Mouse (Mus musculus) inflammation-experienced regulatory T-cells (primary cell): Measurements from ENCODE around the gene Cstb. TPM values are rescaled to one million over a fixed set of nuclear protein-coding genes. Genes with fewer than 3 reads are reported as not detected.

Experiments used
- polyA plus RNA-seq, 2 experiments: library from polyadenylated mRNA; unstranded; fragments of 100-300 nt; shearing (Covaris generic); gene quantifications; one replicate each; pipeline ENCODE4 v1.2.1; 2017

Gene Cstb
- 100 to 1,000 TPM in 1 of 2 experiments, 10 to 100 TPM in 1; 98.7 to 105 TPM for polyA plus RNA-seq

DNA sequence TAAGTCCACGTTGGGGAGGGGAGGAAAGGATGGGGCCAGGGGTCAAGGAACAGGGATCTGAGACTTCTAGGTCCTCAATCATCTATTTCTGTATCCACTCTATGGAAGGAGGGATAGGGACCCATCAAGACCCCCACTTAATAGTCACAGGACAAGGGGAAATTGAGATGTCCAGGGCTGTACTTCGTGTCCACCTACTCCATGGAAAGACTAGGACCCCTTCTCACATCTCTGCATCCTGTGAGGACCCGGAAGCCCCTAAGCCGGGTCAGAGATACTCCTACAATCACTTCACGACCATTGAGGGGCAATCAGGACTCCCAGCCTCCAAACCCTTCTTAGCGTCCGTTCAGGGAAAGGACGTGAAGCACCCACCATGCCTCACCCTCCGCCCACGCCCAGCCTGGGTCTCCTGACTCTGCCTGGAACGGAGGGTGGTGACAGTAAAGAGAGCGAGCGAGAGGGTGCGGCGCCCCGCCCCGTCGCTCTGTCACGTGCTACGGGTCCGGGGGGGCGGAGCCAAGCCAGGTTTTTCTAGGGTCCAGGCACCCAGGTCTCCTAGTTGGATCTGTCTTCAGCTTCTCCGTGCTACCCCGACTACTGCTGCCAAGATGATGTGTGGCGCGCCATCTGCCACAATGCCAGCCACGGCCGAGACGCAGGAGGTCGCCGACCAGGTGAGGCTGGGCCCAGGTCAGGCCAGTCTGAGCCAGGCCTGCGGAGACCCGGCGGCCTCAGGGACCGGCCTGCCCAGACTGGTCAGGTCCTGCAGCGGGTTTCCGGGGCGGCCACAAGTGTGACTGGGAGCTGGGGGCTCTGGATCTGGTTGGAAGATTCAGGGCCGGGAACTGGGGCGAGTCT lies at the start of gene Cstb:
TSS of gene Cstb (plus strand) at position 489 of the 861 bp plus-strand sequence.

DNA sequence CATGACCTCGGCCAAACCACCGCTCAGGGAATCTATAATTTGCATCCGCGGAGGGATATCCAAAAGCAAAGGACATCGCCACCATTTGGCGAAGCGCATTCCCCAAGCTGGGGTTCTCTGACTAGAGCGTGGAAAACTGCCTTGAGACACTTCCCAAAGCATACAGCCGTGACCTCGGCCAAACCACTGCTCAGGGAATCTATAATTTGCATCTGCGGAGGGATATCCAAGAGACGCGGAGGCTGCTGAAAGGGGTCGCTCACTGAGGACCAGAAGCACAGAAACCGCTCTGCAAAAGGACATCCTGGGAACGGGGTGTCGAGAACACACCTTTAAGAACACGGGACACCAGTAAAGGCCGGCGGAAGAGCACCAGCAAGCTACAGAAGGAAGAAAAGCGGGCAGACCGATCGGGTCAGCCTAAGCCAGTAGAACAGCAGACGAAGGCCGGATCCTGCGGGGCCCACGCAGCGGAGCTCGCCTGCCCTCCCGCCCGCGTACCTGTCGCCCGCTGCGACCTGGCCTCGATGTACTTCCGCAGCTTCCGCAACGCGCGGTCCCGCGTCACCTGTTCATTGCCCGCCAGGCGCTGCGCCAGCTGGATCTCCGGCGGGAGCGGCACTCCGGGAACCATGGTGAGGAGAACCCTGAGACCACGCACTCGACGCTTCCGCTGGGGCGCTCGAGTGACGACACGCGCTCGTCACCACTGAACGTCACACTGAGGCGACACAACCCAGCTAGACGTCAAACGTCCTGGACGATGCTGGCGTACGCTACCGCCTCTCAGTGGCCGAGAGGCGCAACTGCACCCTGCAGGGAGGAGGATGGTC lies 12.9 kb upstream of the Cstb start, which contains the start of gene Rrp1:
TSS of gene Rrp1 (minus strand) at position 725 of the 833 bp plus-strand sequence.

DNA sequence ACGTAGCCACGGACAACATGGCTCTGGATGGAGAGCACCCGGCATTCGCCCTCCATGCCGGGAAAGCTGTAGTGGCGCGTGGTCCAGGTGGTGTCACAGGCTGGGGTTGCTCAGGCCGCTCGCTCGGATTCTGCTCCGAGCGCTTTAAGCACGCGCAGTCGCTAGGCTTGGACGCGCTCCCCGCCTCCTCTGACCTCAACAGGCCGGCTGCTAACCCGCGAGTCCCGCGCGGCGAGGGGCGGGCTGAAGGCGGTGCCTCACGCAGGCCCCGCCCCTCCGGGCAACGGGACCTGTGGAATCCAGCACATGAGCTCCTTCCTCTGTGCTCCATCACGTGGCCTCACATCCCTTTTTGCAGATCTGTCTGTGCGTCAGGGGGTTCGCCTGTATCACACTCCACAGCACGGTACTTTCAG lies 39.3 kb downstream of the Cstb start, which contains the start of gene Pdxk:
TSS of gene Pdxk (minus strand) at position 184 of the 416 bp plus-strand sequence.

Other genes with a start within 250 kb of the Cstb start
- 10 to 100 TPM; 25.8 to 32.1 TPM for gene Pwp2, start 240.5 kb upstream of the Cstb start, polyA plus RNA-seq
- gene Trappc10, start 181.0 kb upstream of the Cstb start, polyA plus RNA-seq, result 10 to 100 TPM; 37.7 to 41.0 TPM
- gene Agpat3, start 73.2 kb upstream of the Cstb start, polyA plus RNA-seq, result 100 to 1,000 TPM; 165 to 182 TPM
- gene Rrp1, start 12.6 kb upstream of the Cstb start, polyA plus RNA-seq, result 100 to 1,000 TPM; 282 to 328 TPM
- 10 to 100 TPM; 12.8 to 17.4 TPM for gene Pdxk, start 39.3 kb downstream of the Cstb start, polyA plus RNA-seq
- gene Olfr1358, start 91.8 kb downstream of the Cstb start, polyA plus RNA-seq, result not detected
- 10 to 100 TPM; 81.2 to 85.4 TPM for gene Ilvbl, start 148.7 kb downstream of the Cstb start, polyA plus RNA-seq
- gene Syde1, start 166.3 kb downstream of the Cstb start, polyA plus RNA-seq, result 1 to 10 TPM in 1 of 2 experiments, under 1 TPM in 1; 0.70 to 2.1 TPM
- gene Olfr1357, start 192.4 kb downstream of the Cstb start, polyA plus RNA-seq, result under 1 TPM in 1 of 2 experiments, not detected in 1; 0.58 TPM